In the genomic region with DNA sequence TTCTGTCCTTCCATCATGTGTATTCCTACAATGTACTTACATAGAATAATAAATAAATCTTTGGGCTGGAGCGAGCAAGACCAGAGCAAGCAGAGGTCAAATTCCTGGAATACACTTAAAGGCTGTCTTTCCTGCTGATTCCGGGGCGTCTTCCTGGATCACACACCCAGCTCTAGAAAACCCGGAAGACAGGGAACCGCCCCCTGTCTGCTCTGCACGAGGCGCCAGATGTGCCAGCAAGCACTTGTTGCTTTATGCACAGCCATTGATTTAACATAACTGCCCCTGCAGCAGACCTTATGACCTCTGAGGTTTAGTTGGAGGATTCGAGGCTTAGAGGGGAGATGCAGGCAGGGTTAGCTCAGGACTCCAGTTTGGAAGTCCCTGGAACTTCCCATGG, we compare ENCODE assay signal across 31 mouse cellular contexts. TPM values are rescaled to one million over a fixed set of nuclear protein-coding genes. Genes with fewer than 3 reads are reported as not detected.
A peak's percentile ranks its signal among the peaks of the same experiment; 100 is the strongest.
DNase-seq lines count a peak whose midpoint lies in the region; ATAC-seq and TF ChIP-seq lines count a peak whose summit lies in the region.
"Had no signal": no experiment of that assay in that cellular context is flagged by ENCODE, and none has a peak within 500 bp of the region (broad histone marks: within the 10 kb centered on the region; RNA-seq: fewer than 3 reads in every experiment).

No protein-coding gene starts in this region.

- 11% methylated on average over 8 of the region's 8 CpGs for WGBS in lung, embryonic 16.5 days
- 19% methylated on average over 8 of the region's 8 CpGs for WGBS in intestine, embryonic 16.5 days

- no peaks in the 10 kb centered on the region for H3K9me3 ChIP-seq in lung, embryonic 16.5 days (ENCODE audit: control insufficient read depth, low read length)
- H3K9me3 ChIP-seq in E14TG2a.4 (ENCODE audit: low read length): no peaks in the 10 kb centered on the region
- H3K9me3 ChIP-seq in intestine, embryonic 16.5 days (ENCODE audit: control insufficient read depth, low read length): no peaks in the 10 kb centered on the region
- H3K9me3 ChIP-seq: forebrain, embryonic 10.5 days; hindbrain, embryonic 10.5 days; limb, embryonic 15.5 days; midbrain, embryonic 12.5 days had no signal

- H3K4me2 ChIP-seq in lung, embryonic 16.5 days (ENCODE audit: low read depth, low read length): no peak overlapping the region
- 0 out of 2 replicates have a peak overlapping the region, but pooled peaks have one; percentile 20 for H3K4me2 ChIP-seq in intestine, embryonic 16.5 days (ENCODE audit: low read depth, low read length)
- H3K4me2 ChIP-seq: heart, embryonic 12.5 days; limb, embryonic 15.5 days; midbrain, embryonic 12.5 days had no signal

- H3K27me3 ChIP-seq in lung, embryonic 16.5 days (ENCODE audit: control insufficient read depth, insufficient read depth, low read depth, low read length): peaks cover 22% of the 10 kb centered on the region
- H3K27me3 ChIP-seq in E14TG2a.4 (ENCODE audit: insufficient read depth, low read length): peaks cover 24% of the 10 kb centered on the region
- H3K27me3 ChIP-seq in intestine, embryonic 16.5 days (replicated peaks; ENCODE audit: control insufficient read depth, insufficient read depth, low read length): peaks cover 21% of the 10 kb centered on the region

- peaks cover 31% of the 10 kb centered on the region for H3K4me1 ChIP-seq in lung, embryonic 16.5 days (replicated peaks; ENCODE audit: control insufficient read depth, insufficient read depth, low read length)
- H3K4me1 ChIP-seq in E14TG2a.4 (replicated peaks; ENCODE audit: low read depth, low read length): peaks cover 77% of the 10 kb centered on the region
- H3K4me1 ChIP-seq in intestine, embryonic 16.5 days (ENCODE audit: control insufficient read depth, insufficient read depth, low read length): peaks cover 7% of the 10 kb centered on the region

- TF ChIP-seq CTCF in E14TG2a.4 (conservative IDR thresholded peaks at IDR 0.05; ENCODE audit: low read length): no peak

- no peak overlapping the region for H3K4me3 ChIP-seq in lung, embryonic 16.5 days (ENCODE audit: low read length)
- H3K4me3 ChIP-seq in E14TG2a.4 (replicated peaks; ENCODE audit: low read length): peak overlapping the region; percentile 78
- no peak overlapping the region for H3K4me3 ChIP-seq in intestine, embryonic 16.5 days (ENCODE audit: low read length)
- H3K4me3 ChIP-seq: forebrain, embryonic 10.5 days; heart, embryonic 12.5 days; hindbrain, embryonic 10.5 days; left cerebral cortex, adult 2 months; limb, embryonic 15.5 days; midbrain, embryonic 12.5 days had no signal

- no peaks in the 10 kb centered on the region for H3K36me3 ChIP-seq in lung, embryonic 16.5 days (ENCODE audit: control insufficient read depth, insufficient read depth, low read length)
- peaks cover 13% of the 10 kb centered on the region; the same call in 1 of the 2 replicates for H3K36me3 ChIP-seq in E14TG2a.4 (ENCODE audit: insufficient read depth, low read length)
- H3K36me3 ChIP-seq in intestine, embryonic 16.5 days (ENCODE audit: control insufficient read depth, insufficient read depth, low read length): no peaks in the 10 kb centered on the region
- H3K36me3 ChIP-seq: forebrain, embryonic 10.5 days; G1E; heart, embryonic 12.5 days; hindbrain, embryonic 10.5 days; limb, embryonic 15.5 days; midbrain, embryonic 12.5 days had no signal

- H3K27ac ChIP-seq in lung, embryonic 16.5 days (ENCODE audit: low read length): peak overlapping the region; percentile 81; the same call in 1 of the 2 replicates
- H3K27ac ChIP-seq in intestine, embryonic 16.5 days (ENCODE audit: low read length): no peak overlapping the region
- H3K27ac ChIP-seq: forebrain, embryonic 10.5 days; hindbrain, embryonic 10.5 days; kidney, postnatal 0 days; left cerebral cortex, adult 2 months; limb, embryonic 15.5 days; liver, embryonic 14.5 days; midbrain, embryonic 12.5 days had no signal

- H3K9ac ChIP-seq in lung, embryonic 16.5 days (ENCODE audit: low read length): no peak overlapping the region
- no peak overlapping the region for H3K9ac ChIP-seq in intestine, embryonic 16.5 days (ENCODE audit: low read depth, low read length)
- H3K9ac ChIP-seq: heart, embryonic 12.5 days; limb, embryonic 15.5 days; liver, embryonic 14.5 days; midbrain, embryonic 12.5 days had no signal

- no peak for ATAC-seq in lung, embryonic 16.5 days (ENCODE audit: low read depth)
- peak; percentile 70; the same call in 1 of the 2 replicates for ATAC-seq in intestine, embryonic 16.5 days
- ATAC-seq in megakaryocyte-erythroid progenitor cell, adult 5-6 weeks (replicated peaks; ENCODE audit: low FRiP score, low TSS enrichment, poor library complexity, severe bottlenecking): no peak
- no peak for ATAC-seq in granulocyte monocyte progenitor cell, adult 5-6 weeks (replicated peaks; ENCODE audit: poor library complexity, severe bottlenecking)
- ATAC-seq: forebrain, embryonic 16.5 days; hindbrain, embryonic 16.5 days had no signal

- DNase-seq in lung, adult 18-20 months: no peak
- DNase-seq in NIH3T3 (ENCODE audit: low read depth): peak; percentile 44
- DNase-seq: adrenal gland, postnatal 14 days; cerebellum, adult 2 months; cerebellum, postnatal 36 days; gastrocnemius, postnatal 10 days; heart, adult 11 months; heart, postnatal 10 days; kidney, adult 18-20 months; layer of hippocampus, adult 9-11 months; right cerebral cortex, postnatal 25 days; thymus, postnatal 14 days had no signal

RNA-seq across cellular contexts. Expression of gene Tmem170, which starts 15.4 kb away (rescaled TPM):
- polyA plus RNA-seq in lung, embryonic 16.5 days (2015; fragmentation: Nextera tagmentation; extraction: Ambion mirVana): 10.1 and 10.9 TPM in 2 replicates
- polyA plus RNA-seq in intestine, embryonic 16.5 days (2015; fragmentation: Nextera tagmentation; extraction: Ambion mirVana): 14.9 and 15.7 TPM in 2 replicates
- 4.4 and 5.0 TPM in 2 replicates for total RNA-seq in megakaryocyte-erythroid progenitor cell, adult 5-6 weeks (2014; fragmentation: Nextera tagmentation)
- 3.7 and 4.3 TPM in 2 replicates for total RNA-seq in megakaryocyte-erythroid progenitor cell, adult 5-6 weeks (2017)
- 0.62 and 2.0 TPM in 2 replicates for total RNA-seq in granulocyte monocyte progenitor cell, adult 5-6 weeks (2014; fragmentation: Nextera tagmentation)
- 0.05 and 0.73 TPM in 2 replicates for total RNA-seq in granulocyte monocyte progenitor cell, adult 5-6 weeks (2017)

RNA-seq across cellular contexts. Expression of gene Chst5, which starts 18.3 kb away (rescaled TPM):
- polyA plus RNA-seq in lung, embryonic 16.5 days (2015; fragmentation: Nextera tagmentation; extraction: Ambion mirVana): 14.2 and 15.4 TPM in 2 replicates
- polyA plus RNA-seq in intestine, embryonic 16.5 days (2015; fragmentation: Nextera tagmentation; extraction: Ambion mirVana): 0.97 and 1.4 TPM in 2 replicates
- total RNA-seq in megakaryocyte-erythroid progenitor cell, adult 5-6 weeks (2014; fragmentation: Nextera tagmentation): not detected in 2 replicates
- total RNA-seq in megakaryocyte-erythroid progenitor cell, adult 5-6 weeks (2017): not detected in 2 replicates
- total RNA-seq in granulocyte monocyte progenitor cell, adult 5-6 weeks (2014; fragmentation: Nextera tagmentation): not detected in 2 replicates
- total RNA-seq in granulocyte monocyte progenitor cell, adult 5-6 weeks (2017): not detected in 2 replicates
- total RNA-seq: adrenal gland, postnatal 14 days; heart, postnatal 10 days; monocyte, adult 5-6 weeks had no signal
- polyA plus RNA-seq: C2C12; G1E; spleen, adult 2 months had no signal

RNA-seq across cellular contexts. Expression of gene Cfdp1, which starts 37.9 kb away (rescaled TPM):
- polyA plus RNA-seq in lung, embryonic 16.5 days (2015; fragmentation: Nextera tagmentation; extraction: Ambion mirVana): 193 and 203 TPM in 2 replicates
- 156 and 179 TPM in 2 replicates for polyA plus RNA-seq in intestine, embryonic 16.5 days (2015; fragmentation: Nextera tagmentation; extraction: Ambion mirVana)
- total RNA-seq in megakaryocyte-erythroid progenitor cell, adult 5-6 weeks (2014; fragmentation: Nextera tagmentation): 159 and 214 TPM in 2 replicates
- 339 and 404 TPM in 2 replicates for total RNA-seq in megakaryocyte-erythroid progenitor cell, adult 5-6 weeks (2017)
- 92.7 and 94.8 TPM in 2 replicates for total RNA-seq in granulocyte monocyte progenitor cell, adult 5-6 weeks (2014; fragmentation: Nextera tagmentation)
- 217 and 238 TPM in 2 replicates for total RNA-seq in granulocyte monocyte progenitor cell, adult 5-6 weeks (2017)

RNA-seq across cellular contexts. Expression of gene Tmem231, which starts 41.7 kb away (rescaled TPM):
- 17.5 and 19.6 TPM in 2 replicates for polyA plus RNA-seq in lung, embryonic 16.5 days (2015; fragmentation: Nextera tagmentation; extraction: Ambion mirVana)
- 8.6 and 8.9 TPM in 2 replicates for polyA plus RNA-seq in intestine, embryonic 16.5 days (2015; fragmentation: Nextera tagmentation; extraction: Ambion mirVana)
- total RNA-seq in megakaryocyte-erythroid progenitor cell, adult 5-6 weeks (2014; fragmentation: Nextera tagmentation): 2.5 and 3.9 TPM in 2 replicates
- 1.6 and 2.1 TPM in 2 replicates for total RNA-seq in megakaryocyte-erythroid progenitor cell, adult 5-6 weeks (2017)
- not detected in 2 replicates for total RNA-seq in granulocyte monocyte progenitor cell, adult 5-6 weeks (2014; fragmentation: Nextera tagmentation)
- not detected in 2 replicates for total RNA-seq in granulocyte monocyte progenitor cell, adult 5-6 weeks (2017)
- total RNA-seq: monocyte, adult 5-6 weeks had no signal

RNA-seq across cellular contexts. Expression of gene Gabarapl2, which starts 48.5 kb away (rescaled TPM):
- polyA plus RNA-seq in lung, embryonic 16.5 days (2015; fragmentation: Nextera tagmentation; extraction: Ambion mirVana): 195 and 218 TPM in 2 replicates
- 208 and 212 TPM in 2 replicates for polyA plus RNA-seq in intestine, embryonic 16.5 days (2015; fragmentation: Nextera tagmentation; extraction: Ambion mirVana)
- 42.6 and 55.5 TPM in 2 replicates for total RNA-seq in megakaryocyte-erythroid progenitor cell, adult 5-6 weeks (2014; fragmentation: Nextera tagmentation)
- 29.1 and 32.9 TPM in 2 replicates for total RNA-seq in megakaryocyte-erythroid progenitor cell, adult 5-6 weeks (2017)
- 54.4 and 78.4 TPM in 2 replicates for total RNA-seq in granulocyte monocyte progenitor cell, adult 5-6 weeks (2014; fragmentation: Nextera tagmentation)
- total RNA-seq in granulocyte monocyte progenitor cell, adult 5-6 weeks (2017): 23.3 and 26.8 TPM in 2 replicates
